Mouse (Mus musculus) testis, adult 2 months (tissue): ENCODE results near the gene Rpf2.

Experiments
- CTCF ChIP-seq: fragments of 200-500 bp; IDR thresholded peaks from 2 replicates; pipeline ENCODE4 v1.5.1; 2012; ENCODE audit warnings: low read depth, mild to moderate bottlenecking, inconsistent platforms, low read length, moderate library complexity; ENCODE audit not compliant: control insufficient read depth, insufficient read depth, insufficient replicate concordance
- POLR2A ChIP-seq: fragments of 200-500 bp; IDR thresholded peaks from 2 replicates; pipeline ENCODE4 v1.6.1; 2012; ENCODE audit warnings: low read depth, mild to moderate bottlenecking, inconsistent platforms, low read length, moderate library complexity; ENCODE audit not compliant: control insufficient read depth

GRCm38 (mm10) chr10:40227660-40228303, 19.1 kb downstream of the Rpf2 start:
- TF ChIP-seq CTCF (no peak), POLR2A (no peak)
